Mouse (Mus musculus) limb, embryonic 15.5 days (tissue): ENCODE results near the gene Cdkn2aipnl. TPM values are rescaled to one million over a fixed set of nuclear protein-coding genes. Genes with fewer than 3 reads are reported as not detected.
A peak's percentile ranks its signal among the peaks of the same experiment; 100 is the strongest.

Source experiments
- ATAC-seq: fragments of 200-750 bp; cut with Nextera tagmentation; 2 replicates; pipeline ENCODE4 v1.8.0; 2017; ENCODE audit warnings: low read depth, moderate TSS enrichment; ENCODE audit not compliant: insufficient number of reproducible peaks, low FRiP score, low TSS enrichment
- H3K27ac ChIP-seq: fragments of 300-500 bp; sonication (generic); 2 replicates; pipeline ENCODE4 v1.5.1; 2015; ENCODE audit warnings: moderate library complexity, mild to moderate bottlenecking, inconsistent platforms
- H3K27me3 ChIP-seq: fragments of 300-500 bp; sonication (generic); 2 replicates; pipeline ENCODE4 v1.6.1; 2015; ENCODE audit warnings: inconsistent platforms
- H3K36me3 ChIP-seq: fragments of 300-500 bp; sonication (generic); 2 replicates; pipeline ENCODE4 v1.6.1; 2015; ENCODE audit warnings: inconsistent platforms
- H3K4me1 ChIP-seq: fragments of 300-500 bp; sonication (generic); 2 replicates; pipeline ENCODE4 v1.6.1; 2015; ENCODE audit warnings: inconsistent platforms
- H3K4me2 ChIP-seq: fragments of 300-500 bp; sonication (generic); 2 replicates; pipeline ENCODE4 v1.6.1; 2015; ENCODE audit warnings: mild to moderate bottlenecking, inconsistent platforms
- H3K4me3 ChIP-seq: fragments of 300-500 bp; sonication (generic); 2 replicates; pipeline ENCODE4 v1.5.1; 2015; ENCODE audit warnings: mild to moderate bottlenecking, inconsistent platforms
- H3K9ac ChIP-seq: fragments of 300-500 bp; sonication (generic); 2 replicates; pipeline ENCODE4 v1.6.1; 2015; ENCODE audit warnings: inconsistent platforms
- H3K9me3 ChIP-seq: fragments of 300-500 bp; sonication (generic); 2 replicates; pipeline ENCODE4 v1.6.1; 2016; ENCODE audit warnings: inconsistent platforms
- WGBS: fragments of 180-500 bp; shearing (Covaris S2); methylation state at CpG from one replicate; pipeline ENCODE4 v1.1.7; 2015; 5-methylcytosine and 5-hydroxymethylcytosine counted together
- polyA plus RNA-seq: library from polyadenylated mRNA; unstranded; fragments of >200 nt; fragmentation: Nextera tagmentation; extraction: Ambion mirVana; gene quantifications from 2 replicates; pipeline ENCODE4 v1.2.1, GENCODE M21; 2015

The Cdkn2aipnl gene
- polyA plus RNA-seq, 1 experiment from 2014 or later = 83.8 TPM

- Histone ChIP-seq H3K4me3 (no peak overlapping the region), H3K9me3 (no peaks in the 10 kb centered on the region), H3K36me3 (no peaks in the 10 kb centered on the region), H3K27ac (no peak overlapping the region), H3K27me3 (no peaks in the 10 kb centered on the region), H3K4me1 (no peaks in the 10 kb centered on the region), H3K4me2 (no peak overlapping the region), H3K9ac (no peak overlapping the region)
- 54% methylated on average over 5 of the region's 5 CpGs for WGBS
- ATAC-seq = no peak
Measured at GRCm38 (mm10) chr11:51935636-51936434, 31.6 kb upstream of the Cdkn2aipnl start.

DNA sequence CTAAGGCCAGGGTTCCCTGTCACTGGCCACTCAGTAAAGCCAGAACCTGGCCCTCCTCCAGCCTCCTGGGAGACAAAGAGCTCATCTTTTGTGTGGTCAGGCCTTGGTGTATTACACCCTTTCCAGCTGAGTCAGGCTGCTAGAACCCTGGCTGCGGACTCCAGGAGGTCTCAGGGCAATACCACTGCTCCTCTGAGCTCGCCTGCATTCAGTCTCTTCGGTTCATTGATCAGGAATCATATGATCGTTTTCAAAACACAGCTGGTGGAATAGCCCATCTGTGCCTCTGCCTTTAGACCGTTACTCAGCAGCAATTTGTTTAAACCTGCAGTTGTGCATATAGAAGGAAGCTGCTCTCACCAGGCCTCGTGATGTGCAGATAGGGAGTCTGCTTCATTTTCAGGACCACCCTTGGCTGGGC lies 30.1 kb upstream of the Cdkn2aipnl start:
- Histone ChIP-seq H3K27me3 (no peaks in the 10 kb centered on the region), H3K9me3 (no peaks in the 10 kb centered on the region), H3K9ac (no peak overlapping the region), H3K27ac (no peak overlapping the region), H3K4me3 (no peak overlapping the region), H3K4me2 (no peak overlapping the region), H3K36me3 (no peaks in the 10 kb centered on the region), H3K4me1 (no peaks in the 10 kb centered on the region)
- ATAC-seq = no peak
- 71% methylated on average over 6 of the region's 6 CpGs for WGBS

DNA sequence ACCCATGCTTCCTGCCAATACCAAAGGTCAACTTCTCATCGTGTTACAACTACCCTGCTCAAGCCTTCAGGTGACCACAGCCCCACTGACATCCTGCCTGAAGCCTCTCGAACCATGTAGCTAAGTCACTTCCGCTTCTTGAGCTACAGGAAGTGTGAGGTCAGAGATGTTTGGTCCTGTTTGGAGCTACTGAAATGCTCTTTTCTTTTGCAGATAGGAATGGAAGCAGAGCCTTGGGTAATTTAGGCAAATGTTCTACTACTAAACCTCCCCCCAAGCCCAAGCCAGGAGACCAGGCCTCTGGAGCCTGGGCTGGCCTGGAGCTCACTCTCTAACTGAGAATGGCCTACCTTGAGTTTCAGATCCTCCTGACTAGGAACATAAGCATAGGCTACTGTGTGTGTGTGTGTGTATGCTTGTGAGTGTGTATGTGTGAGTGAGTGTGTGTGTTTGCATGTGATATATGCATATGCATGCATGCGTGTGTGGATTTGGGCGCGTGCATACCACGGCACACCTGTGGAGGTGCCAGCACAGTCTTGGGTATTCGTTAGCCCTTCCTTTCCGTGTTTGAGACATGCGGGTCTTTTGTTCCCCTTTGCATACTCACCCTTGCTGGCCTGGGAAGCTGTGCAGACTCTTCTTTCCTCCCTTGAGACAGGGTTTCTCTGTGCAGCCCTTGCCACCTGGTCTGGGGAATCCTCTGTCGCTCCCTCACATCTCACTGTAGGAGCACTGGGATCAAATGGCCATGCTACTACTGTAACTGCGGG lies 28.5 kb upstream of the Cdkn2aipnl start:
- Histone ChIP-seq H3K27me3 (no peaks in the 10 kb centered on the region), H3K9ac (no peak overlapping the region), H3K36me3 (no peaks in the 10 kb centered on the region), H3K4me1 (peaks cover 13% of the 10 kb centered on the region), H3K9me3 (no peaks in the 10 kb centered on the region), H3K4me3 (no peak overlapping the region), H3K27ac (no peak overlapping the region), H3K4me2 (no peak overlapping the region)
- 81% methylated on average over 12 of the region's 12 CpGs for WGBS
- ATAC-seq = no peak

DNA sequence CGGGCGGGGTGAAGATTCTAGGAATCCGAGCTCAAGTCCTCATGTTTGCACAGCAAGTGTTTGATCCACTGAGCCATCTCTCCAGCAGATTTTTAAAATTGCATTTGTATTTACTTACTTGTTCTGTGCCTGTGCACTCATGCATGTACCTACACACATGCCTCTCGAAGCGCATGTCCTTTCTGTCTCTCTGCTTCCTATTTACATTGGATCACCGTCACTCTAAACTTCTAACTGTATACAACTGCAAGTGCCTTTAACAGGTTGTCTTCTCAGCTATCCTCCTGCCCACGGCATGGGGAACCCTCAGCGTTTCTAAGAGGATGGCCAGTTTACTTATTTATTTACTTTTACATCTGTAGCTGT lies 27.9 kb upstream of the Cdkn2aipnl start:
- no peaks in the 10 kb centered on the region for H3K27me3 ChIP-seq
- H3K4me2 ChIP-seq = no peak overlapping the region
- no peaks in the 10 kb centered on the region for H3K36me3 ChIP-seq
- no peak overlapping the region for H3K9ac ChIP-seq
- no peak for ATAC-seq
- no peak overlapping the region for H3K4me3 ChIP-seq
- peaks cover 13% of the 10 kb centered on the region for H3K4me1 ChIP-seq
- H3K9me3 ChIP-seq = no peaks in the 10 kb centered on the region
- WGBS = 85% methylated on average over 8 of the region's 8 CpGs
- H3K27ac ChIP-seq = no peak overlapping the region

DNA sequence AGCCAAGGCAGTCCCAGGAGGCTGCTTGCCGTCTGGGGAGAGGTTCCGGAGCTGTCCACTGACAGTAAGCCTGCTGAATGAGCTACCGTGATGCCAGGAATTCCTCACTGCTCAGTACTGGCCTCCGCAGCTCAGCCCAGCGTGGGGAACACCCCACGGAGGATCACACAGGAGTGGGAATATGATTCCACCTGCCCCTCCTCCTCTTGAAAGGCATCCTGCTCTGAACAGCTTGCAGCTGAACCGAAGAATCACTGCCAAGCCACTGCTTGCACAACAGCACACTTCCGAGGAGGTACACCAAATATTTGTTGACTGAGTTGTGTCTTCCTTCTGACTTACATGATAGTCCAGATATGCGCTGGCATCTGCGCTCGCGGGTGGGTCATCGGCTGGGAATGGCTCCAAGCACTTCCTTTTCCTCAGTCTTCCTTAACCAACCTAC lies 26.9 kb upstream of the Cdkn2aipnl start:
- Histone ChIP-seq H3K27me3 (no peaks in the 10 kb centered on the region), H3K9me3 (no peaks in the 10 kb centered on the region), H3K4me2 (no peak overlapping the region), H3K36me3 (no peaks in the 10 kb centered on the region), H3K4me3 (no peak overlapping the region), H3K4me1 (peaks cover 17% of the 10 kb centered on the region), H3K27ac (no peak overlapping the region), H3K9ac (no peak overlapping the region)
- 55% methylated on average over 13 of the region's 13 CpGs for WGBS
- no peak for ATAC-seq

GRCm38 (mm10) chr11:51942602-51943499 lies 24.6 kb upstream of the Cdkn2aipnl start:
- no peak overlapping the region for H3K27ac ChIP-seq
- H3K27me3 ChIP-seq = no peaks in the 10 kb centered on the region
- ATAC-seq = peak; percentile 47
- no peak overlapping the region for H3K4me2 ChIP-seq
- H3K9ac ChIP-seq = no peak overlapping the region
- WGBS = 35% methylated on average over 15 of the region's 15 CpGs
- H3K9me3 ChIP-seq = no peaks in the 10 kb centered on the region
- no peak overlapping the region for H3K4me3 ChIP-seq
- peaks cover 20% of the 10 kb centered on the region for H3K4me1 ChIP-seq
- H3K36me3 ChIP-seq = no peaks in the 10 kb centered on the region

- 43% methylated on average over 6 of the region's 6 CpGs for WGBS
- no peak overlapping the region for H3K4me2 ChIP-seq
Measured at GRCm38 (mm10) chr11:51943500-51943841, 24.0 kb upstream of the Cdkn2aipnl start.

GRCm38 (mm10) chr11:51944239-51944638 lies 23.2 kb upstream of the Cdkn2aipnl start:
- ATAC-seq = no peak
- 71% methylated on average over 3 of the region's 3 CpGs for WGBS
- Histone ChIP-seq H3K4me1 (peaks cover 20% of the 10 kb centered on the region), H3K4me3 (no peak overlapping the region), H3K27me3 (no peaks in the 10 kb centered on the region), H3K4me2 (no peak overlapping the region), H3K27ac (no peak overlapping the region), H3K36me3 (no peaks in the 10 kb centered on the region), H3K9me3 (no peaks in the 10 kb centered on the region), H3K9ac (no peak overlapping the region)

More at GRCm38 (mm10) chr11:51943500-51943841, 24.0 kb upstream of the Cdkn2aipnl start:
- no peaks in the 10 kb centered on the region for H3K9me3 ChIP-seq
- 0 out of 2 replicates have a peak, but pooled peaks have one; percentile 5 for ATAC-seq
- H3K4me1 ChIP-seq = peaks cover 20% of the 10 kb centered on the region
- H3K9ac ChIP-seq = no peak overlapping the region
- H3K36me3 ChIP-seq = no peaks in the 10 kb centered on the region
- H3K27me3 ChIP-seq = no peaks in the 10 kb centered on the region
- H3K27ac ChIP-seq = no peak overlapping the region
- no peak overlapping the region for H3K4me3 ChIP-seq

DNA sequence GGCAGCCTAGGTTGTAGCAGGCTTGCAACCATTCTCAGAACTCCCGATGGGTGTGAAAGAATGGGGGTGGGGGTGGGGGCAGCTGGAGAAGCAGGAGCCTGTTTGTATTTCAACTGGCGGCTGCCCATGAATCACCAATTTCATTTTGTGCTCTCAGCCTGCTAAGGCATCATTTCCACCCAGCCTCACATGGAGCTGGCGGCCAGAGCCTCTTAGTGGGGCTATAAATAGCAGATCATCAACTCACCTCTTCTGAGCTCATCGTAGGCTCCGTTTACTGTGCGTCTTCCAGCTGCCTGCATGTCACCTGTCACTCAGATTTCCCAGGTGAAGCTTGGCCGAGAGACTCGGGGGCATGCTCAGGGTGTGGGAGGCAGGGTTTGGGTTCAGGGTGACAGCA lies 21.9 kb upstream of the Cdkn2aipnl start:
- H3K9ac ChIP-seq = no peak overlapping the region
- no peak overlapping the region for H3K27ac ChIP-seq
- no peaks in the 10 kb centered on the region for H3K27me3 ChIP-seq
- no peaks in the 10 kb centered on the region for H3K36me3 ChIP-seq
- 8% methylated on average over 8 of the region's 8 CpGs for WGBS
- no peaks in the 10 kb centered on the region for H3K9me3 ChIP-seq
- H3K4me3 ChIP-seq = no peak overlapping the region
- no peak for ATAC-seq
- peaks cover 20% of the 10 kb centered on the region for H3K4me1 ChIP-seq
- H3K4me2 ChIP-seq = no peak overlapping the region

GRCm38 (mm10) chr11:51946144-51946543 lies 21.3 kb upstream of the Cdkn2aipnl start:
- H3K36me3 ChIP-seq = no peaks in the 10 kb centered on the region
- H3K4me3 ChIP-seq = no peak overlapping the region
- H3K27me3 ChIP-seq = no peaks in the 10 kb centered on the region
- H3K4me1 ChIP-seq = peaks cover 20% of the 10 kb centered on the region
- no peak overlapping the region for H3K4me2 ChIP-seq
- no peak overlapping the region for H3K27ac ChIP-seq
- no peak overlapping the region for H3K9ac ChIP-seq
- WGBS = 69% methylated on average over 6 of the region's 6 CpGs
- no peaks in the 10 kb centered on the region for H3K9me3 ChIP-seq
- ATAC-seq = no peak

DNA sequence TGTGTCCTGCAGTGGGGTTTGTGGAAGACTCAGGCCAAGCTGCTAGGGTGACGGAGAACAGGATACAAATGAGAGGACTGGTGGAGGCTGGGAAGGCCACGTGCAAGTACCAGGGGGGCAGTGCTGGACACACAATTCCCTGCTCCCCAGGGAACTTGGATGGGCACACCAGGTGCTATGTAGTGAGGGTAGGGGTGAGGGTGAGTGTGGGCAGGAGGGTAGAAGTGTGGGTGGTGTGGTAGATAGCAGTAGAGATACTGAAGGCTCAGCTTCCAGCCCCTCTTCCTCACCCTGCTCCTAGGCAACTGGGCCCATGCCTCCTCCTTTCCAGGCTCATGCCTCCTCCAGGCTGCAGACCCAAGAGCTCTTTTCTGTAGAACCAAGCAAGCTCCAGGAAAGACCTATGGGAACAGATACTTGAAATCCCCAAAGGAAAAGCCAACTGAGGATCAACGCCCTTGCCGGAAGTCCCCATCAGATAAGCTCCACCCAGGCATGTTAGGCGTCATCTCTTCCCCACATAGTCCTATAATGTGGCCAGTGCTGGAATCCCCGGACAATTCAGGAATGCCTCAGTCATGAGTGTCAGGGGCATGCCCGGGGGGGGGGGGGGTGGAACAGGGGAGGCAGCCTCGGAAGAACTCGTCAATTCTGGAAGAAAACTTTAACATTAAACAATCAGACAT lies 18.2 kb upstream of the Cdkn2aipnl start:
- H3K36me3 ChIP-seq = no peaks in the 10 kb centered on the region
- 80% methylated on average over 9 of the region's 9 CpGs for WGBS
- no peak overlapping the region for H3K9ac ChIP-seq
- no peak overlapping the region for H3K4me3 ChIP-seq
- ATAC-seq = no peak
- no peaks in the 10 kb centered on the region for H3K9me3 ChIP-seq
- no peak overlapping the region for H3K4me2 ChIP-seq
- no peaks in the 10 kb centered on the region for H3K27me3 ChIP-seq
- peaks cover 6% of the 10 kb centered on the region for H3K4me1 ChIP-seq
- no peak overlapping the region for H3K27ac ChIP-seq
